Mouse (Mus musculus) forebrain, postnatal 0 days (tissue): Measurements from ENCODE around the gene Pcgf5. TPM values are rescaled to one million over a fixed set of nuclear protein-coding genes. Genes with fewer than 3 reads are reported as not detected.

Experiments
- ATAC-seq: fragments of 200-750 bp; cut with Nextera tagmentation; 2 replicates; pipeline ENCODE4 v1.8.0; 2017; ENCODE audit warnings: mild to moderate bottlenecking, moderate library complexity
- DNase-seq: peaks from one replicate; pipeline ENCODE4 v3.0.0-alpha.2; 2015
- H3K27ac ChIP-seq: fragments of 300-500 bp; sonication (generic); 2 replicates; pipeline ENCODE4 v1.5.1; 2014; ENCODE audit warnings: low read depth, mild to moderate bottlenecking, antibody characterized with exemption, low read length, moderate library complexity, mixed read lengths
- H3K27me3 ChIP-seq: fragments of 300-500 bp; sonication (generic); 2 replicates; pipeline ENCODE4 v1.6.1; 2014; ENCODE audit warnings: mild to moderate bottlenecking, low read length, mixed read lengths; ENCODE audit not compliant: insufficient read depth
- H3K36me3 ChIP-seq: fragments of 300-500 bp; sonication (generic); 2 replicates; pipeline ENCODE4 v1.6.1; 2014; ENCODE audit warnings: mild to moderate bottlenecking, moderate library complexity; ENCODE audit not compliant: insufficient read depth
- H3K4me1 ChIP-seq: fragments of 300-500 bp; sonication (generic); 2 replicates; pipeline ENCODE4 v1.6.1; 2014; ENCODE audit warnings: antibody characterized with exemption; ENCODE audit not compliant: insufficient read depth
- H3K4me2 ChIP-seq: fragments of 300-500 bp; sonication (generic); 2 replicates; pipeline ENCODE4 v1.6.1; 2014; ENCODE audit warnings: low read depth, mild to moderate bottlenecking, moderate library complexity
- H3K4me3 ChIP-seq: fragments of 300-500 bp; sonication (generic); 2 replicates; pipeline ENCODE4 v1.5.1; 2014; ENCODE audit warnings: low read depth, low read length, mixed read lengths
- H3K9ac ChIP-seq: fragments of 300-500 bp; sonication (generic); 2 replicates; pipeline ENCODE4 v1.6.1; 2014; ENCODE audit warnings: mild to moderate bottlenecking
- H3K9me3 ChIP-seq: fragments of 300-500 bp; sonication (generic); 2 replicates; pipeline ENCODE4 v1.6.1; 2016; ENCODE audit warnings: low read length
- CTCF ChIP-seq: sonication (generic); IDR thresholded peaks from 2 replicates; pipeline ENCODE4 v1.5.1; 2016; ENCODE audit warnings: antibody characterized with exemption, control low read depth, low read depth
- whole genome bisulfite sequencing: fragments of 180-500 bp; shearing (Covaris S2); extraction: QIAGEN DNeasy Blood & Tissue Kit; methylation state at CpG from one replicate; pipeline ENCODE4 v1.1.7; 2014; 5-methylcytosine and 5-hydroxymethylcytosine counted together
- polyA plus RNA-seq: library from polyadenylated mRNA; unstranded; fragments of >200 nt; fragmentation: Nextera tagmentation; extraction: Ambion mirVana; gene quantifications from 2 replicates; pipeline ENCODE4 v1.2.1, GENCODE M21; 2015
- total RNA-seq: library from RNA; depleted of rRNA; stranded (reverse); fragments of >200 nt; gene quantifications from 2 replicates; pipeline ENCODE4 v1.2.3, GENCODE M21; 2014

Pcgf5 gene
- total and polyA plus RNA-seq, 2 experiments from 2014 or later: 5.1 to 7.4 TPM

- Histone ChIP-seq H3K4me1 (0 out of 2 replicates have a peak, but pooled peaks cover 8% of the 10 kb centered on the region), H3K4me2 (peak overlapping the region; percentile 36), H3K36me3 (no peaks in the 10 kb centered on the region), H3K27ac (peak overlapping the region; percentile 29; the same call in 1 of the 2 replicates), H3K4me3 (no peak overlapping the region), H3K9ac (no peak overlapping the region), H3K9me3 (no peaks in the 10 kb centered on the region), H3K27me3 (no peaks in the 10 kb centered on the region)
- TF ChIP-seq CTCF: no peak
- peak; percentile 80; the same call in 1 of the 2 replicates for ATAC-seq
- DNase-seq: peak; percentile 29
- 36% methylated on average over 9 of the region's 9 CpGs for WGBS
Observed at GRCm38 (mm10) chr19:36477151-36477550, 129.0 kb downstream of the Pcgf5 start.

DNA sequence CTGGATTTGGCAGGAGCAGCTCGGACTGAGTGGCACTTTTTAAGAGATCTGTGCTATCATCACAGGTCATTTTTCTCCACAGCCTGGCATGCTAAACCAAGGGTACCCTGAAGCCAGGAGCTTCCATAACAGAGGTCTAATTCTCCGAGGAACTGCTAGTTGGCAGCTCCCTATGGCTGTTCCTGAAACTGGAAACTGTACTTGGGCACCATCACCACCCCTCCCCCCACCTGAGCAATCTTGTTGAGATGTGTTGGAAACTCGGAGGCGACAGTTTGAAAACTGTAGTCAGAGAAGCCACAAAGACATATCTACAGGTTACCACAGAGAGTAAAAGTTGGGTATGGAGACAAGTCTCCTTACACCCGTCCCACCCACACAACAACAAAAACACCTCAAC is 129.6 kb downstream of the Pcgf5 start:
- 0 out of 2 replicates have a peak, but pooled peaks cover 8% of the 10 kb centered on the region for H3K4me1 ChIP-seq
- H3K4me2 ChIP-seq: peak overlapping the region; percentile 36
- no peak overlapping the region for H3K27ac ChIP-seq
- TF ChIP-seq CTCF: no peak
- WGBS: 65% methylated on average over 5 of the region's 5 CpGs
- H3K4me3 ChIP-seq: no peak overlapping the region
- no peaks in the 10 kb centered on the region for H3K27me3 ChIP-seq
- no peak for DNase-seq
- no peak for ATAC-seq
- no peak overlapping the region for H3K9ac ChIP-seq
- H3K9me3 ChIP-seq: no peaks in the 10 kb centered on the region
- H3K36me3 ChIP-seq: no peaks in the 10 kb centered on the region

DNA sequence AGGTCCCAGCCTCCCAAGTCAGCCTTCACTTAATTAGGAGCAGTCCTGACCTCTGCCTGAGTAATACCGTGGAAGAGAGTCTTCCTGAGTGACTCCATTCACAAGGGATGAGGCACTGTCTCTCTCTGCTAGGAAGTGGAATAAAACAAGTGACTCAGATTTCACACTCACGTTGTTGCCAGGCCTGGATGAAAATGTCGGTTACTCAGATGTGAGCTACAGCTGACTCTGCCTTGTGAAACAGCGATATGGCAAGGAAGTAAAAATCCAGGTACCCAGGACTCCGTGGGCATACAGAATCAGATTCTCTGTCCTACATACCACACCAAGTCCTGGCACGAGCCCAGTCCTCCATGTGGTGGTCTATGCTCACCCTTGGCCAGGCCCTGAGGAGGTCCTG is 142.8 kb downstream of the Pcgf5 start:
- no peaks in the 10 kb centered on the region for H3K27me3 ChIP-seq
- no peak for TF ChIP-seq CTCF
- WGBS: 73% methylated on average over 6 of the region's 6 CpGs

GRCm38 (mm10) chr19:36495555-36495954 is 147.4 kb downstream of the Pcgf5 start:
- Histone ChIP-seq H3K9ac (no peak overlapping the region), H3K4me3 (no peak overlapping the region), H3K27me3 (no peaks in the 10 kb centered on the region), H3K36me3 (no peaks in the 10 kb centered on the region), H3K9me3 (no peaks in the 10 kb centered on the region), H3K27ac (no peak overlapping the region), H3K4me2 (no peak overlapping the region), H3K4me1 (no peaks in the 10 kb centered on the region)
- WGBS: 58% methylated on average over 3 of the region's 3 CpGs
- DNase-seq: peak; percentile 4
- ATAC-seq: peak; percentile 40
- TF ChIP-seq CTCF: no peak

More for the DNA sequence above, 142.8 kb downstream of the Pcgf5 start:
- Histone ChIP-seq H3K27ac (no peak overlapping the region), H3K4me1 (no peaks in the 10 kb centered on the region), H3K9ac (no peak overlapping the region), H3K36me3 (no peaks in the 10 kb centered on the region), H3K4me3 (no peak overlapping the region), H3K4me2 (no peak overlapping the region), H3K9me3 (no peaks in the 10 kb centered on the region)
- DNase-seq (no peak), ATAC-seq (no peak)

GRCm38 (mm10) chr19:36496532-36496931 is 148.4 kb downstream of the Pcgf5 start:
- WGBS: 77% methylated on average over 4 of the region's 4 CpGs
- no peak for DNase-seq
- no peak for ATAC-seq
- H3K36me3 ChIP-seq: no peaks in the 10 kb centered on the region
- H3K27ac ChIP-seq: no peak overlapping the region
- H3K4me2 ChIP-seq: no peak overlapping the region
- H3K27me3 ChIP-seq: no peaks in the 10 kb centered on the region
- no peak for TF ChIP-seq CTCF
- no peaks in the 10 kb centered on the region for H3K9me3 ChIP-seq
- H3K9ac ChIP-seq: no peak overlapping the region
- no peaks in the 10 kb centered on the region for H3K4me1 ChIP-seq
- H3K4me3 ChIP-seq: no peak overlapping the region

DNA sequence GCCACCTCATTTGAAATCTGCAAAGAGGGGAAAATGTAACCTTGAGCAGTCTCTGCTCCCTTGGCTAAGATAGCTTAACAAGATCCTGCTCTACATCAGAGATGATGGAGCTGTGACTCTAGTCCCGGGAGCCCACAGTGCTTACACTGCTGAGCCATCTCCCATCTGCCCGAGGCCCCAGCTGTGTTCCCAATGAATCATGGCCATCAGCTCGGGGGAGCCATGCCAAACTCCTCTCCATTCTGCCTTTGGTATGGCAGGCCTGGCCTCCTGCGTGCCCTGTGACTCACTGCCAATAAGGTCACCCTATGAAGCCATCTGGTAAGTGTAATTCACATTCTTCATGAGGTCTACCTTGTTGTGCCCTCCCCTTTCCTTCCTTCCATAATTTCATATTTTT is 149.0 kb downstream of the Pcgf5 start:
- no peak overlapping the region for H3K9ac ChIP-seq
- H3K27me3 ChIP-seq: no peaks in the 10 kb centered on the region
- no peak overlapping the region for H3K27ac ChIP-seq
- H3K4me3 ChIP-seq: no peak overlapping the region
- WGBS: 80% methylated on average over 4 of the region's 4 CpGs
- DNase-seq (no peak), ATAC-seq (no peak)
- H3K36me3 ChIP-seq: no peaks in the 10 kb centered on the region
- no peaks in the 10 kb centered on the region for H3K4me1 ChIP-seq
- H3K9me3 ChIP-seq: no peaks in the 10 kb centered on the region
- TF ChIP-seq CTCF: no peak
- no peak overlapping the region for H3K4me2 ChIP-seq

DNA sequence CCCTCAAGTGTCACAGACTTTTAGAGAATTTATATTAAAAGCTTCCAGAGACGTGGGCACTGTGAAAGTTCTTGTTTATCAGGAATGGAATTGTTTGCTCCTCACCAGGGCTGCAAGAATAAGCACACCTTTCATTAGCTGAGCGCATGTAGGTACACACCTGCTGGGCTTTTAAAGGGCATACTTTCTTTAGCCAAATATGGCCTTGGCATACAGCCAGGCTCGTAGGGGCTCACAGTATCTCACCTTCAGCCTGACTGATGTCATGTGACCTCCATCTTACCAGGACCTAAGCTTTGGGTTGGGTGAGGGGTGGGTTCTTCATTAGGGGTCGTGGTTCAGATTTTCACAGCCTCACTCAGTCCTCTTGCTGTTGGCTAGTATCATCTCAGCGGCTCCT is 149.6 kb downstream of the Pcgf5 start:
- H3K9ac ChIP-seq: no peak overlapping the region
- 73% methylated on average over 5 of the region's 5 CpGs for WGBS
- DNase-seq (no peak), ATAC-seq (no peak)
- no peak overlapping the region for H3K27ac ChIP-seq
- no peak overlapping the region for H3K4me2 ChIP-seq
- no peaks in the 10 kb centered on the region for H3K36me3 ChIP-seq
- H3K4me1 ChIP-seq: no peaks in the 10 kb centered on the region
- TF ChIP-seq CTCF: no peak
- no peak overlapping the region for H3K4me3 ChIP-seq
- H3K27me3 ChIP-seq: no peaks in the 10 kb centered on the region
- H3K9me3 ChIP-seq: no peaks in the 10 kb centered on the region
